Mouse (Mus musculus) frontal cortex, adult (tissue): ENCODE results near the gene Atp5e.

ENCODE experiments used
- ATAC-seq: cut with Nextera tagmentation; 2 replicates; pipeline ENCODE4 v1.9.2; 2017; ENCODE audit warnings: mild to moderate bottlenecking, moderate library complexity, mixed read lengths; ENCODE audit not compliant: low TSS enrichment

Atp5e gene

GRCm38 (mm10) chr2:174415001-174415730 is 48.7 kb downstream of the Atp5e start:
- no peak for ATAC-seq

GRCm38 (mm10) chr2:174413127-174413526 is 50.8 kb downstream of the Atp5e start:
- ATAC-seq: no peak
